Mouse (Mus musculus): Measurements from ENCODE around the gene Tmem184b.

Tmem184b gene

GRCm38 (mm10) chr15:79346051-79346793 is 57.1 kb downstream of the Tmem184b start, which contains the start of gene Maff:
Maff (plus strand) TSS chr15:79346621.
- intact Hi-C loops (cut with DNase I) = no loop called here

- intact Hi-C loops (cut with DNase I) = no loop called here
Observed at GRCm38 (mm10) chr15:79344627-79345026, 58.7 kb downstream of the Tmem184b start.

- intact Hi-C loops (cut with DNase I) = no loop called here
Observed at GRCm38 (mm10) chr15:79342641-79343337, 60.6 kb downstream of the Tmem184b start.

DNA sequence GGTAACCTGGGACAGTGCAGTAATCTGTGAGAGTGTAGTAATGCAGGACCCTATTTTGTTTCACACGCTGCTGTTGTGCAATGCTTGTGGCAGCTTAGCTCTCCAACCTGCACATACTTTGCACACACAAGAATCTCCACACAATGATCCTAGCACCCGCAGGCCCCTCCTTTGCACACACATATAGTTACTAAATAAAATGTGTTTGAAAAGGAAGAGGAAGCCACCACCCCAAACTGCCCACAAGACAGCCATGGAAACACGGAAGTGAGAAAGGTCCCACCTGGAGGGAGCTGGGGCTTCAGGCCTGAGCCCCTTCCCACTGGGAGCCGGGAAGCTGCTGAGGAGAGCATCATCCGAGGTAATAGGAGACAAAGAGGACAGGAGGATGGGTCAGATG is 64.4 kb downstream of the Tmem184b start:
- intact Hi-C loops (cut with DNase I) = no loop called here

DNA sequence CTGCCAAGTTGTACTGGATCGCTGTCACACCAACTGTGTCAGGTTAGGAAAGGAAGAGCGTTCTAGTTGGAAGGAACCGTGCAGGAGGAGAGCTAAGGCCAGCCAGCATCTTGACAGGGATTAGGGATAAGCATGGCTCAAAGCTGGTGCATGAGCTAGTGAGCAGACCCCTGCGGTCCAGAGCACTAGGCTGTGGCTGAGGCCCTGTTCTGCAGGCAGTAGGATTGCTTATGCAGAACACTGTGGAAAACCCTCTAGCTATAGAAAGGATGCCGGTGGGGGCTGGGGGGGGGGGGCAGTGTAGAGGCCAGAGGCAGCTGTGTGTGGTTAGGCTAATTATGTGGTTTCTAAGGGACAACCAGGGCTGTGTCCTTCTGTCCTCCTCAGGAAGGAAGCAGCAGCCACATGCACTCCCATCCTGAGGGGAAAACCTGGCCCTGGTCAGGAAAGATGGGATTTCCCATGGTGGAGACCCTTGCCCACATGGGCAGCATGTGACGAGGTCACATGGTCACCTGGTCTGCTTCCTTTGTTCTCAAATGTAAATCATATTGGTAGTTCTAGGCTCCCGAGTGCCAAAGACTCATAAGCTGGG is 68.2 kb downstream of the Tmem184b start:
- intact Hi-C loops (cut with DNase I) = no loop called here

- intact Hi-C loops (cut with DNase I) = no loop called here
Observed at GRCm38 (mm10) chr15:79333409-79333808, 70.0 kb downstream of the Tmem184b start.

- intact Hi-C loops (cut with DNase I) = no loop called here
Observed at GRCm38 (mm10) chr15:79330521-79330920, 72.8 kb downstream of the Tmem184b start.

DNA sequence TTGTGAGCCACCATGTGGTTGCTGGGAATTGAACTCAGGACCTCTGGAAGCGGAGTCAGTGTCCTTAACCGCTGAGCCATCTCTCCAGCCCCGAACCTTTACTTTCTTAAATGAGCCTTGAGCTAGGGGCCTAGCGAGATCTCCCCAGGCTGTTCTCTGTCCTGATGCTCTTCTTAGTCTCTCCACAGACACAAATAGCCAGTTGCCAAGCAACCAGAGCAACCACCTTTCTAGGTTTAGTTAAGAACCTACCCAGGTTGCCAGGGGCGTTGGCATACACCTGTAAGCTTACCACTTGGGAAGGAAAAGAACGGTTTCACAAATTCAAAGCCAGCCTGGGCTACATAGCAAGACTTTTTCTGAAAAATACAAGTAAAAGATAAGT is 73.4 kb downstream of the Tmem184b start:
- intact Hi-C loops (cut with DNase I) = loop anchor here (10.0 kb wide), 1 partner anchor 135 kb away; no protein-coding TSS in a partner anchor

DNA sequence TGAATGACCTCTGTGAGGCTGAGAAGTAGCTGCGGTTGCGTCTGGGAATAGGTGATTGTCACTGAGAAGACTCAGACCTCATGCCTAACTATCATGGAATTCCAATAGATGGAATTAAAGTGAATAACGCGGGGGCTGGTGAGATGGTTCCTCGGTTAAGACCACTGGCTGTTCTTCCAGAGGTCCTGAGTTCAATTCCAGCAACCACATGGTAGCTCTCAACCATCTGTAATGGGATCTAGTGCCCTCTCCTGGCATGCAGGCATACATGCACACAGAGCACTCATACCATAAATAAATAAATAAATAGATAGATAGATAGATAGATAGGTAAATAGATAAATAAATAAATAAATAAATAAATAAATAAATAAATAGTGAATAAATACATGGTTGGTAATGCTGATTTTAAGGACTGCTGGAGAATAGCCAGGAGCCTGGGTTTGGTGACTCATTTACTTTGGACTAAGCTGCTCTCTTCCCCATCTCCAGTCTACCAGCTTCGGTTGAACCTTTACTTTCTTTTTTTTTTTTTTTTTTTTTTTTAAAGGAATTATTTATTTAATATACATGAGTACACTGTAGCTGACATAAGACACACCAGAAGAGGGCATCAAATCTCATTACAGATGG is 73.9 kb downstream of the Tmem184b start:
- intact Hi-C loops (cut with DNase I) = loop anchor here (10.0 kb wide), 1 partner anchor 135 kb away; no protein-coding TSS in a partner anchor

DNA sequence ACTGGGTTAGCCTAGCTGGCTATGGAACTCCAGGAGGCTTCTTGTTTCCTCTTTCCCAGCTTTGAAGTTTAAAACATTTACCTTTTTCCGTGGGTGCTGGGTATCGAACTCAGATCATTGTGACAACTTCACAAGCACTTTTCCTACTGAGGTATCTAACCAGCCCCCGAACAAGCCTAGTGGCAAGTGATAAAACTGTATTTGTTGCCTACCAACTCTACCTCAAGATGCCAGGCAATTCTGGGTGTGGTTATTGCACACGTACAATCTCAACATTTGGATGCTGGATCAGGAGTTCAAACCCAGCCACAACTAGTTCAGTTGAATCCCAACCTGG is 74.5 kb downstream of the Tmem184b start:
- intact Hi-C loops (cut with DNase I) = loop anchor here (10.0 kb wide), 1 partner anchor 136 kb away; no protein-coding TSS in a partner anchor

DNA sequence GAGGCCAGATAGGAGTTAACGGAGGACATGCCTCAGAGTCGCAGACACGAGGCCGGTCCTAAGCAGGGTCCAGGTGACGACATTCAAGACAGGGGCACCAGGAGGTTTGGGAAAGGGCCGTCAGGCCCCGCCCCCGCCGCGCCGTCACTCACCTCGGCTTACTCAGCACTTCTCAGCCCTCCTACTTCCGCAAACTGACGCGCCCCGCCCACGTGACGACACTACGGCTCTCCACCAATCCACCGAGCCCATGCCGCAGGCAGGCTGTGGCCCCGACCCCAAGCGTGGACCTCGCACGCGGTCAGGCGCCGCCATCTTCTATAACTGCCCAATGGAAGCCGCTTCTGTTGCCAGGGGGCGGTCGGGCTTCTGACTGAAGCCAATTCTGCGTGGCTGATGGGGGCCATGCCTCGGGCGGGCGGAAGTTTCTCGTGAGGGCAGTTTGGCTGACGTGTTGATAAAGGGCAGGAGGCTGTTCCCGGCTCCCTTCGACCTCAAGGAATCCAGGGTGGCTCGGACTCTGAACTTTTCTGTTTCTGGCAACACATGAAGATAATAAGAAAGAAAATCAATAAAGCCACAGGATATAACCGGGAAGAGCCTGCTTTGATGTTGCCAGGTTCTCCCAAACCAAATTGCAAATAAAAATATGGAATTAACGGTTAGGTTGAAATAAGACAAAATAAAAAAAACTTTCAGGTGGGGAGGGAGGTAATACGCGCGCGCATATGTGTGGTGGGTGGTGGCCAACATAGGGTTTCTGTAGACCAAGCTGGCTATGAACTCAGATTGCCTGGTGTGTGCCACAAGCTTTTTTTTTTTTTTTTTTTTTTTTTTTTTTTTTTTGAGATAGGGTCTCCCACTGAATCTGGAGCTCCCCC is 75.1 kb downstream of the Tmem184b start, which contains the start of gene Pla2g6:
Gene Pla2g6 (minus strand): TSS at position 333 of the 881 bp plus-strand sequence.
- intact Hi-C loops (cut with DNase I) = loop anchor here (10.0 kb wide), 1 partner anchor 137 kb away; no protein-coding TSS in a partner anchor

- intact Hi-C loops (cut with DNase I) = loop anchor here (10.0 kb wide), 1 partner anchor 138 kb away; no protein-coding TSS in a partner anchor
Observed at GRCm38 (mm10) chr15:79326971-79327961, 76.1 kb downstream of the Tmem184b start.

GRCm38 (mm10) chr15:79326264-79326663 is 77.1 kb downstream of the Tmem184b start:
- intact Hi-C loops (cut with DNase I) = loop anchor here (10.0 kb wide), 1 partner anchor 139 kb away; no protein-coding TSS in a partner anchor

DNA sequence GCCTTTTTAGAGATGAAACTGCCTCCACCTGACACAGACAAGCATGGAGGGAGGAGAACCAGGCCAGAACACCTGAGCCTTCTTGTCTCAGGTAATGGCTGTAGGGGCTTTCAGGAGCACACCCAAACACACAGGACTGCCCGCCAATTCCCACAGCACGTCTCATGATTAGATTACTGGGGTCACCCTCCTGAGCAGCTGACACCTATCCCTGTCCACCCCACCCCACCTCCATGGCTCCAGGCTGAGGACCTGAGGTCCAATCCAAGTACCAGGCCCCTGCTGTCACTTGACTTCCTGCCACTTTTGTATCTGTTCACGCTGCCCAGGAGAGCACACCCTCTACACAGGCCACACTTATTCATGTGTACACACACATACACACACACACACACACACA is 77.6 kb downstream of the Tmem184b start:
- intact Hi-C loops (cut with DNase I) = loop anchor here (10.0 kb wide), 1 partner anchor 139 kb away; no protein-coding TSS in a partner anchor

- intact Hi-C loops (cut with DNase I) = loop anchor here (10.0 kb wide), 1 partner anchor 140 kb away; no protein-coding TSS in a partner anchor
Observed at GRCm38 (mm10) chr15:79324373-79324772, 79.0 kb downstream of the Tmem184b start.

- intact Hi-C loops (cut with DNase I) = loop anchor here (10.0 kb wide), 1 partner anchor 141 kb away; no protein-coding TSS in a partner anchor
Observed at GRCm38 (mm10) chr15:79323791-79324155, 79.6 kb downstream of the Tmem184b start.

- intact Hi-C loops (cut with DNase I) = loop anchor here (10.0 kb wide), 1 partner anchor 142 kb away; no protein-coding TSS in a partner anchor
Observed at GRCm38 (mm10) chr15:79322991-79323790, 80.2 kb downstream of the Tmem184b start.

Measured in adrenal gland (tissue).